Mouse (Mus musculus): ENCODE data around the gene Tgm2.

DNA sequence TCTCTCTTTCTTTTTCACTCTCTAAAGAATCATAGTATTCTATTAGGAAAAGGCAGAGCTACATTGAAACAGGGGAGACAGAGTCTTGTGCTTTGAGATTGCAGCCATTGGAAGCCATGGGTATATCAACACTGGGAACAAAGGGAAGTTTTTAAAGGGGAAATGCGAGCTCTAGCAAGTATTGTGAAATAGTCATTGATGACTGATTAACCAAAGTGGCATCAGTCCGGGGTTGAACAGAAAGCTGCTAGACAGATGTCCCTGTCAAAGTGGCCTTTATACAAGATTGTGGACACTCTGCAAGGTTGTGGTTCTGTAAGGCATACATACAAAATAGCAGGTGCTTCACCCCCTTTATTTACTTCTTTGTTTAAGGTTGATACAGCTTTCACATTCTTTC, 9.4 kb upstream of the Tgm2 start:
- TF ChIP-seq CTCF (IDR thresholded peaks at IDR 0.05; ENCODE audit: extremely low read depth, insufficient read length, insufficient replicate concordance, low read depth, low read length) (no peak), POLR2A (IDR thresholded peaks at IDR 0.05; ENCODE audit: low read depth, low read length) (no peak)

All from small intestine, adult 2 months (tissue).